Mouse (Mus musculus): ENCODE measurements at regions not wholly inside any gene's neighbourhood (a gene's known extent, or its start where the extent isn't known, plus 50 kb on each side); places are given as distances from the start of the nearest gene placed in this dataset.
"Not testable (repeated sequence)": the region's sequence is repeated elsewhere in the genome, so short reads cannot be mapped to it uniquely, and the experiment has no call there.

DNA sequence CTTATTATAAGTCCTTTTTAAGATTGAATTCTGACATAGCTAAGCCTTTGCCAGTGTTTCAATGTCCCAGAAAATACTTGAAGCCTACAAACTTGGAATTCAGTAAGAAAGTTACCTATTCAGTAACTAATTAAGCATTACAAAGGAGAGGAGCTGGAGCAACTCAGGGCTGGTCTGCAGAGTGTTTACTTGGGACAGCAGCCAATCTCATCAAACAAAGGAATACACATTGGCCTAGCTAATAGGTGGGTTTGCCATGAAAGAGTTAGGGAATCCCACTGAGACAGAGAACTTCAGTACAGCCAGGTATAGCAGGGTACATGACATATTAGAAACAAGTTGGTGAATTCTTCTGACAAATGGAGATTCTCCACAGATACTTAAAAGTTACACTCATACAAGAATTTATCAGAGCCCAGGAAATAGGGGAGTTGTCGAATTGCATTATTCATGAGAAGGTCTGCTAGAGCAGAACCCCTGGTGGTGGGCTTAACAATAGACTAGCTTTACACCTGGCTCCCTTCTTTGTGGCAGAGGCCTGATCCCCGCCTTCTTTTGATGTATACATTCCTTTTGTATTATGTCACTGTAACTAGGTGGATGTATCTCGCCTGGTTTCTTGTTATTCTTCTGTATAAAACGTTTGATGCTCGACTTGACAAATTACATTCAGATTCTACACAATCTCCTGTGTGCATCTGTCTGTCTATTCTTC is 525.2 kb downstream of the 4930447F04Rik start:
- DNase-seq (ENCODE audit: low spot score in 2 of 2): not testable (repeated sequence)

GRCm38 (mm10) chrX:65769861-65770260 is 534.2 kb downstream of the 4930447F04Rik start:
- DNase-seq (ENCODE audit: low spot score in 2 of 2): no peak

DNA sequence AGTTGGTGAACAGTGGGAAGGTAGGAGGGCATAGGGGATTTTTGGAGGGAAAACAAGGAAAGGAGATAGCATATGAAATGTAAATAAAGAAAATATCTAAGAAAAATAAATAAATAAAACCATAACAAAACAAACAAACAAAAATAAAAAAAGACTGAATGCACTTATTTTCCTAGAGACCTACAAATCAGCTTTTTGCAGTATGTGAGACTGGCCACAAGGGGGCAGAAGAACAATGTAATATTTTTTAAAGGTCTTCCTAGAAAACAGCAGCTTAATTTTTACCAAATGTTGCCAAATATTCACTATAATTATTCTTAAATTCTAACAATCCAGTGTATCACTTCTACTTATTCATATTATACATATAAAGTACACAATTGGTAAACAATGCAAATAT is 569.4 kb downstream of the 4930447F04Rik start:
- peak in 1 of 2 experiments; percentile 4 for DNase-seq (ENCODE audit: low spot score in 2 of 2)

GRCm38 (mm10) chrX:65715562-65715961 is 588.5 kb downstream of the 4930447F04Rik start:
- DNase-seq (ENCODE audit: low spot score in 2 of 2): no peak

All from frontal cortex, postnatal 14 days (tissue).